Mouse (Mus musculus): ENCODE results near the gene Mapt.

DNA sequence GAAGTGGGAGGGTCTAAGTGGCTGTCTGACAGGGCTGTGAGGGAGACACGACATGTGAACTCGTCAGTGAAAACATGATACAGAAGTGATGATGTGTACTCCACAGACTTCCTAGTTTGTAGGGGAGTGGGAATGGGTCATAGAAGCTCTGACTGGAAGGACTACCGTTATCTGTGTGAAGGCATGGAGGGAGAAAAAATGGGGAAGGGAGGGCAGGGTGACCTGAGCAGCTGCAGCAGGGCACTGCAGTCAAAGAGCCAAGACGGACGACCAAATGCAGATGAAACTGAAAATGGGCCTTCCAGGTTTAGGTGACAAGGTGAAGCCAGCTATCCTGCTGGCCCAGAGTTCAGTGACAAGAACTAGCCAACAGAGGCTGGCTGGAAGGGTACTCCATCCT, 102.9 kb downstream of the Mapt start:
- no peak for TF ChIP-seq CTCF (conservative IDR thresholded peaks at IDR 0.05; ENCODE audit: insufficient read depth, insufficient read length, low read depth, low read length)
- no peak for TF ChIP-seq POLR2A (IDR thresholded peaks at IDR 0.05; ENCODE audit: low read depth, low read length)
